Mouse (Mus musculus): ENCODE data around the gene Tmsb4x.

- no peak for TF ChIP-seq POLR2A (IDR thresholded peaks at IDR 0.05; ENCODE audit: low read depth, low read length)
- TF ChIP-seq CTCF (conservative IDR thresholded peaks at IDR 0.05; ENCODE audit: insufficient read depth, insufficient read length, low read depth, low read length), result no peak
Observed at GRCm38 (mm10) chrX:167211871-167212555, 2.9 kb upstream of the Tmsb4x start.
